Mouse (Mus musculus): ENCODE data around the gene Galnt14. TPM values are rescaled to one million over a fixed set of nuclear protein-coding genes. Genes with fewer than 3 reads are reported as not detected.
A peak's percentile ranks its signal among the peaks of the same experiment; 100 is the strongest.

Gene Galnt14
- polyA plus RNA-seq, 1 experiment from 2014 or later, result 0.30 TPM

DNA sequence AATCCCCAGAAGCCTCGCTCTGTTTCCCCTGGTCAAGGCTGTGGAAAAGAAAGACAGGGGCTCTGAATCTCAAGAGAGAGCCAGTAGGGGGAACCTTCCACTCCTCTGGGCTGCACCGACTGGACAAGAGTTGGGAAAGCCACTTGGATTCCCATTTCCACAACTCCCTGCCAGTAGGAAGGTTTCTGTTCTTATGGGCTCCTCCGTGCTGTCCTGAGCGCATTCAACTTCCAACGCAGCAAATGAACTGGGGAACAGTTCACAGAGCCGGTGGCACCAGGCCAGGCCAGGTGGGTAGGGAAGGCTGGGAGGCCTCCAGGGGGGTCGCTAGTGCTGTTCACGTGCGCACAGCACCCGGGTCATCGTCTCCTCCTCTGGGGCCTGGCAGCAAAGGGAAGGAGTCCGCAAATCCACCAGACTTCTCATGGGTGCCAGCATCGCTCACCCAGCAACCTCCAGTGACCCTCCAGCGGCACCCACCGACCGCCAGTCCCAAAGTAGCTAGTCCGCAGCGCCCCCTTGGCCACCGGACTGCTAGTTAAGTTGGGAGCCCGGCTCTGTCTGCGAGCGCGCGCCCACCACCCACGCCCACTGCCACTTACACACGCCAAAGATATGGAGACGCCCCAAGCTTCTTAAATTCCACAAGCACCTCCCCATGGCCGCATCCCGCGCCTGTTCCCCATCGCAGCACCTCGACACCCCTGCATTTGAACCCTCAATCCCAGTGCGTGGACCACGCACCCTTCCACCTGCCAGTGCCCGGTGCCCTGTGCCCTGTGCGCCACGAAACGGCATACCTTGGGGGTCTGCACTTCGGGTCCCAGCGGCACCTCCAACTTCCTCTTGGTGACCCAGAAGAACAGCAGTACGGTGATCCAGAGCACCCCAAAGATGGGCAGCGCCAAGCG, 867 bp downstream of the Galnt14 start:
- Histone ChIP-seq H3K27me3 (ENCODE audit: control insufficient read depth, insufficient read depth, low read length) (peaks cover 41% of the 10 kb centered on the region), H3K36me3 (ENCODE audit: control insufficient read depth, insufficient read depth, low read length) (no peaks in the 10 kb centered on the region), H3K27ac (ENCODE audit: low read length) (no peak overlapping the region), H3K9ac (ENCODE audit: low read length) (peak overlapping the region; percentile 51; the same call in 1 of the 2 replicates), H3K9me3 (replicated peaks; ENCODE audit: control insufficient read depth, low read length) (0 out of 2 replicates have a peak, but pooled peaks cover 3% of the 10 kb centered on the region), H3K4me3 (replicated peaks; ENCODE audit: low read length) (peak overlapping the region; percentile 55), H3K4me1 (ENCODE audit: control insufficient read depth, insufficient read depth, low read length) (peaks cover 7% of the 10 kb centered on the region), H3K4me2 (ENCODE audit: low read depth, low read length) (peak overlapping the region; percentile 91)
- 3% methylated on average over 43 of the region's 43 CpGs for WGBS
- ATAC-seq (ENCODE audit: insufficient read depth, low FRiP score), result peak; percentile 27; the same call in 1 of the 2 replicates

DNA sequence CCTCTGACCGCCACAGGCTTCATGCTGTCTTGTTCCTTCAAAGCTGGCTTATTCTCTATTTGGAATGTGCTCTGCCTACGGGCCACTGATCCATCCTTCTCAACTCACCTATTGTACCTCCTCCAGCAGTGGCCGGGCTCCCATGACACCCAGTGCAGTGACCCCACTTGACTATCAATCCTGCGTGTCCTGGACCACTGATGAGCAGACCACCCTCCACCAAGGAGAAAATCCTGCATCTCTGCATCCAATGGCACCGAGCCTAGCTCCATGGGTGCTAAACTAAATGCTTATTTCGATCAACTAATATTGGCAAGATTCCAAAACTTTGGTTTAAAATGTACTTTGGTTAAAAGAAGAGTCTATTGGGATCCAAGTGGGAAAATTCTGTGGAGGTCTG, 1.8 kb downstream of the Galnt14 start:
- Histone ChIP-seq H3K36me3 (ENCODE audit: control insufficient read depth, insufficient read depth, low read length) (no peaks in the 10 kb centered on the region), H3K27me3 (ENCODE audit: control insufficient read depth, insufficient read depth, low read length) (peaks cover 41% of the 10 kb centered on the region), H3K9ac (ENCODE audit: low read length) (no peak overlapping the region), H3K9me3 (replicated peaks; ENCODE audit: control insufficient read depth, low read length) (0 out of 2 replicates have a peak, but pooled peaks cover 3% of the 10 kb centered on the region), H3K4me3 (replicated peaks; ENCODE audit: low read length) (no peak overlapping the region), H3K4me1 (ENCODE audit: control insufficient read depth, insufficient read depth, low read length) (peaks cover 7% of the 10 kb centered on the region), H3K4me2 (ENCODE audit: low read depth, low read length) (no peak overlapping the region), H3K27ac (ENCODE audit: low read length) (no peak overlapping the region)
- WGBS, result 89% methylated on average over 6 of the region's 6 CpGs
- ATAC-seq (ENCODE audit: insufficient read depth, low FRiP score), result 0 out of 2 replicates have a peak, but pooled peaks have one; percentile 18

DNA sequence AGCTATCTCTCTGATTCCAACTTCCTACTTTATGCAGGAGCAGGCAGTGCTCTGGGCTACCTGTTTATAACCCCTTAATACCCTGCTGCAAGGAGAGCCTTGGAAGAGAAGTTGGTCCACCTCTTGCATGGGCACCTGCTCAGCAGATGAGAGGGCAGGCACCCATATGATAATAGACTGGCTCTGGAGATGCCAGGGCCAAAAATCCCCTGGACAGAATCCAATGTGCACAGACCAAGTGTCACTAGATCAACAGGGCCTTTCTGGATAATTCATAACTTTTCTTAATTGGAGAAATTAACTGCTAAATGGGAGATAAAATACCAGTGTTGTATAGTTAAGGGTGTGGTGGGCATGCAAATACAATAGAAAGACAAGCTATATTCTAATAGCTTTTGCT, 6.7 kb downstream of the Galnt14 start:
- H3K36me3 ChIP-seq (ENCODE audit: control insufficient read depth, insufficient read depth, low read length), result no peaks in the 10 kb centered on the region
- no peak overlapping the region for H3K27ac ChIP-seq (ENCODE audit: low read length)
- H3K27me3 ChIP-seq (ENCODE audit: control insufficient read depth, insufficient read depth, low read length), result peaks cover 3% of the 10 kb centered on the region; the same call in 1 of the 2 replicates
- no peak overlapping the region for H3K4me2 ChIP-seq (ENCODE audit: low read depth, low read length)
- H3K4me1 ChIP-seq (ENCODE audit: control insufficient read depth, insufficient read depth, low read length), result no peaks in the 10 kb centered on the region
- ATAC-seq (ENCODE audit: insufficient read depth, low FRiP score), result no peak
- no peak overlapping the region for H3K4me3 ChIP-seq (replicated peaks; ENCODE audit: low read length)
- H3K9ac ChIP-seq (ENCODE audit: low read length), result no peak overlapping the region
- H3K9me3 ChIP-seq (replicated peaks; ENCODE audit: control insufficient read depth, low read length), result 0 out of 2 replicates have a peak, but pooled peaks cover 3% of the 10 kb centered on the region

DNA sequence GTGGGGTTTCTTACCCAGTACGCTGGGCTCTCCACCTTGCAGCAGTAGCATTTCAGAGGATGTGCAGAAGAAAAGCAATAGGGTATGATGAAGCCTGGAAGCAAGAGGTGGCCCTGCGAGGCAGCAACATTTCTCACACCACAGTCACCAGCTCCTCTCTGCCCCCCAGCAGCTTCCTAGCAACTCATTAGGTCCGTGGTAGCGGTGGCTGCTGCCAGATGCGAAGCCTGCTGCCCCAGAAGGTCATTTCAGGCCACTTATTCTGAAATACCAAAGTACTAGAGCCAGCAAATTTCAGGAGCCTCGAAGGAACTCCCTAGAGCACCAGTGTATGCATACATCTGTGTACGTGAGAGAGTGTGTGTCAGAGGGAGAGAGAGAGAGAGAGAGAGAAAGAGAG, 9.2 kb downstream of the Galnt14 start:
- Histone ChIP-seq H3K27me3 (ENCODE audit: control insufficient read depth, insufficient read depth, low read length) (no peaks in the 10 kb centered on the region), H3K36me3 (ENCODE audit: control insufficient read depth, insufficient read depth, low read length) (no peaks in the 10 kb centered on the region), H3K4me3 (replicated peaks; ENCODE audit: low read length) (no peak overlapping the region), H3K9ac (ENCODE audit: low read length) (no peak overlapping the region), H3K4me1 (ENCODE audit: control insufficient read depth, insufficient read depth, low read length) (no peaks in the 10 kb centered on the region), H3K9me3 (replicated peaks; ENCODE audit: control insufficient read depth, low read length) (no peaks in the 10 kb centered on the region), H3K4me2 (ENCODE audit: low read depth, low read length) (no peak overlapping the region), H3K27ac (ENCODE audit: low read length) (no peak overlapping the region)
- ATAC-seq (ENCODE audit: insufficient read depth, low FRiP score), result no peak
- 36% methylated on average over 7 of the region's 7 CpGs for WGBS

DNA sequence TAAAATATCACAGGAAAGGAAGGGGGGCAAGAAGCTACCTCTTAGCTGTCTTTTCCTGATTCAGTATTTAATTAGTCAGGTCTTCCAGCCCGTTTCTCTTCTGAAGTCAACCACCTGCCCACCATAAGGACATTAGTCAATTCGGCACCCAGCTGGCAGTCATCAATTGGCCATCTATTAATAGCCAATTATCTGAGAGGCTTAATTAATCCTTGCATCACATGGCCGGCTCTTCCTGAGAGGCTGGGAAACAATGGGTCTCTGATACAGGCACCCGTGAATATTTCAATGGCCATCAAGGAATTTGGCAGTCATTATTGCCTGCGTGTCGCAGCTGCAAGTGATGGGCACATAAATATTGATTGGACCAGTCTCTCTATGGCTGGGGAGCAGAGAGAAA, 10.4 kb downstream of the Galnt14 start:
- WGBS, result 65% methylated on average over 6 of the region's 6 CpGs
- H3K4me3 ChIP-seq (replicated peaks; ENCODE audit: low read length), result no peak overlapping the region
- no peak overlapping the region for H3K4me2 ChIP-seq (ENCODE audit: low read depth, low read length)
- H3K27ac ChIP-seq (ENCODE audit: low read length), result no peak overlapping the region
- no peaks in the 10 kb centered on the region for H3K4me1 ChIP-seq (ENCODE audit: control insufficient read depth, insufficient read depth, low read length)
- no peaks in the 10 kb centered on the region for H3K27me3 ChIP-seq (ENCODE audit: control insufficient read depth, insufficient read depth, low read length)
- H3K36me3 ChIP-seq (ENCODE audit: control insufficient read depth, insufficient read depth, low read length), result no peaks in the 10 kb centered on the region
- no peak for ATAC-seq (ENCODE audit: insufficient read depth, low FRiP score)
- no peaks in the 10 kb centered on the region for H3K9me3 ChIP-seq (replicated peaks; ENCODE audit: control insufficient read depth, low read length)
- H3K9ac ChIP-seq (ENCODE audit: low read length), result no peak overlapping the region

DNA sequence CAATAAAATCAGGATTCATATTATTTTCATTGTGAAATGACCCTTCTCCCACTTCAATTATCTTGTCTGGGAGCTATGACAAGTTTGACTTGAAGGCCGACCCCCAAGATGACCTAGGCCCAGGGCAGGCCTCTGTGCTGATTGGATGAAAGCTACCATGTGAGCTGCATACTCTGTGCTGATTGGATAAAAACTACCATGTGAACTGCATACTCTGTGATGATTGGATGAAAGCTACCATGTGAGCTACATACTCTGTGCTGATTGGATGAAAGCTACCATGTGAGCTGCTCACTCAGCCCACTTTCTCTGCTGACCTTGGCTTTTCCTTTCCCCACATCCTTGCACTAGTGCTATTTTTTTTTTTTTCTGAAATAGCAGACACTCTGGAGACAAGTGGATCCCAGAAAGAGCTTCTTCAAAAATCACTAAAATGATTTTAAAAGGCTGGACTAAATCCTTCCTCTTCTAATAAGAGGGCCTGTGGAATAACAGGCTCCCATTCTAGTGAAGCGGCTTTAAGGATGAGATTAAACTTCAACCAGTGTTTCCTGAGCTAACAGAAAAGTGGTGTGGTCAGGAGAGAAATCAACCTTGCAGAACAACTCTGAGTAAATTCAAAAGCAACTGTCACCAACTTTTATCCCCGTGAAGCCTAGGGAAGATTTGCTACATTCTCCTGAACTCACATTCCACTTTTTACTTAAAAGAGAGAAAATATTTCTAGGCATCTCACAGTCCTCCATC, 15.9 kb downstream of the Galnt14 start:
- 79% methylated on average over 3 of the region's 3 CpGs for WGBS
- H3K27me3 ChIP-seq (ENCODE audit: control insufficient read depth, insufficient read depth, low read length), result no peaks in the 10 kb centered on the region
- H3K9me3 ChIP-seq (replicated peaks; ENCODE audit: control insufficient read depth, low read length), result no peaks in the 10 kb centered on the region
- no peak overlapping the region for H3K27ac ChIP-seq (ENCODE audit: low read length)
- H3K36me3 ChIP-seq (ENCODE audit: control insufficient read depth, insufficient read depth, low read length), result no peaks in the 10 kb centered on the region
- ATAC-seq (ENCODE audit: insufficient read depth, low FRiP score), result no peak
- no peaks in the 10 kb centered on the region for H3K4me1 ChIP-seq (ENCODE audit: control insufficient read depth, insufficient read depth, low read length)
- no peak overlapping the region for H3K4me3 ChIP-seq (replicated peaks; ENCODE audit: low read length)
- H3K9ac ChIP-seq (ENCODE audit: low read length), result no peak overlapping the region
- no peak overlapping the region for H3K4me2 ChIP-seq (ENCODE audit: low read depth, low read length)

DNA sequence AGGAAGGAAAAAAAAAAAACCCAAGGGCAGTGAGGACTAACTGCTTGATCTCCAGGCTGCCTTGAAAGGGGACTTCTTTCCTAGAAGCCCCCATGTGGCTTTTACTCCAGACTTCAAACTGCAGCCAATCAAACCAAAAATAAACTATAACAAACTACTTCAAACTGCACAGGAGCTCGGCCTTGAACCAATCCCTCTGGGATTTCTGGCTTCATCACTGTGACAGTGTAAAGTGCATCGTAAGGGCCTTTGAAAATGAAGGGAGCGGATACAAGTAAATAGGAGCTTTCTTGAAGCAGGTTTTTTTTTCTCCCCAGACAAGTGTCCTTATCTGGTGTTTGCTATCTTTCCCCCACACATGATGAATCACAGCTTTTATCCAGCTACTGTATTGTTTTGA, 22.0 kb downstream of the Galnt14 start:
- H3K27ac ChIP-seq (ENCODE audit: low read length), result no peak overlapping the region
- ATAC-seq (ENCODE audit: insufficient read depth, low FRiP score), result no peak
- H3K9me3 ChIP-seq (replicated peaks; ENCODE audit: control insufficient read depth, low read length), result no peaks in the 10 kb centered on the region
- H3K4me2 ChIP-seq (ENCODE audit: low read depth, low read length), result no peak overlapping the region
- no peaks in the 10 kb centered on the region for H3K27me3 ChIP-seq (ENCODE audit: control insufficient read depth, insufficient read depth, low read length)
- H3K36me3 ChIP-seq (ENCODE audit: control insufficient read depth, insufficient read depth, low read length), result no peaks in the 10 kb centered on the region
- H3K4me1 ChIP-seq (ENCODE audit: control insufficient read depth, insufficient read depth, low read length), result no peaks in the 10 kb centered on the region
- no peak overlapping the region for H3K4me3 ChIP-seq (replicated peaks; ENCODE audit: low read length)
- no peak overlapping the region for H3K9ac ChIP-seq (ENCODE audit: low read length)
- WGBS, result 71% methylated on average over 3 of the region's 3 CpGs

DNA sequence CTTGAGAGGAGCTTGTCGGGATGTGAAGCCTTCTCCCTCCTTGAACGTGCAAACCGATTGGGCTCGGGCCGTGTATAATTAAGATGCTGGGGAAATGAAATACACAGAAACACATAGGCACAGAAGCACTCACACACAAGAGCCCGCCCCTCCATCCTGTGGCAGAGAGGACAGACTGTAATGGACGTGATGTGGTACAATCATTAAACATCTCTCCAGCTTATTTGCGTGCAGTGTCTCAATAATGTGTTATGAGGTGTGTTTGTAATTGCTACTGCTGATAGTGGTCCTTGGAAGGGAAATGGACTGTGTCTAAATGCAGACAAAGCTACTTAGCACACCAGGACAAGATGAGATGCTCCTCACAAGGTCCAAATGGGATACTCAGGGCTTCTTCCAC, 24.0 kb downstream of the Galnt14 start:
- no peak for ATAC-seq (ENCODE audit: insufficient read depth, low FRiP score)
- Histone ChIP-seq H3K4me2 (ENCODE audit: low read depth, low read length) (no peak overlapping the region), H3K27ac (ENCODE audit: low read length) (no peak overlapping the region), H3K36me3 (ENCODE audit: control insufficient read depth, insufficient read depth, low read length) (no peaks in the 10 kb centered on the region), H3K27me3 (ENCODE audit: control insufficient read depth, insufficient read depth, low read length) (no peaks in the 10 kb centered on the region), H3K4me3 (replicated peaks; ENCODE audit: low read length) (no peak overlapping the region), H3K9me3 (replicated peaks; ENCODE audit: control insufficient read depth, low read length) (no peaks in the 10 kb centered on the region), H3K4me1 (ENCODE audit: control insufficient read depth, insufficient read depth, low read length) (no peaks in the 10 kb centered on the region), H3K9ac (ENCODE audit: low read length) (no peak overlapping the region)
- WGBS, result 79% methylated on average over 8 of the region's 8 CpGs

DNA sequence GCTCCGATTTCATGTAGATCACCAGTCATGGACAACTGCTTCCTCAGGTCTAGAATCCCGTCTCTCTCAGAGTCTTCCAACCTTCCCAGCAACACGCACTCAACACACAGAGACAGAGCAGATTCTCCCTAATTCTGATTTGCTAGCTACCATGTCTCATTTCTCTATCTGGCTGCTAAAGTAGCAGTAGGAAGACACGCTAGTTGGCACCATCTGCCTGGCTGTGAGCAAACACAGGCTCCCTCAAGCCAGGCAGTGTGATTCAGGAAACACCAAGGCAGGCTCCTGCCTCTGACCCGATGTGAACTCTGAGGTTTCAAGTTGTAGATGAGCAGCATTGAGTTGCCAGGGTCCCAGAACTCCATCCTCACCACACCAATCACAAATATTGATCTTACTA, 25.5 kb downstream of the Galnt14 start:
- Histone ChIP-seq H3K4me3 (replicated peaks; ENCODE audit: low read length) (no peak overlapping the region), H3K9me3 (replicated peaks; ENCODE audit: control insufficient read depth, low read length) (no peaks in the 10 kb centered on the region), H3K4me2 (ENCODE audit: low read depth, low read length) (no peak overlapping the region), H3K27me3 (ENCODE audit: control insufficient read depth, insufficient read depth, low read length) (no peaks in the 10 kb centered on the region), H3K36me3 (ENCODE audit: control insufficient read depth, insufficient read depth, low read length) (no peaks in the 10 kb centered on the region), H3K4me1 (ENCODE audit: control insufficient read depth, insufficient read depth, low read length) (no peaks in the 10 kb centered on the region), H3K9ac (ENCODE audit: low read length) (no peak overlapping the region), H3K27ac (ENCODE audit: low read length) (no peak overlapping the region)
- 62% methylated on average over 5 of the region's 5 CpGs for WGBS
- no peak for ATAC-seq (ENCODE audit: insufficient read depth, low FRiP score)

Measured in stomach, embryonic 16.5 days (tissue).